Mouse (Mus musculus) midbrain, embryonic 16.5 days (tissue): Measurements from ENCODE around the gene Tmem254a. TPM values are rescaled to one million over a fixed set of nuclear protein-coding genes. Genes with fewer than 3 reads are reported as not detected.
"Not testable (repeated sequence)": the region's sequence is repeated elsewhere in the genome, so short reads cannot be mapped to it uniquely, and the experiment has no call there.

ENCODE experiments used
- ATAC-seq: fragments of 200-750 bp; cut with Nextera tagmentation; 2 replicates; pipeline ENCODE4 v1.8.0; 2017; ENCODE audit warnings: moderate TSS enrichment
- H3K27ac ChIP-seq: fragments of 300-500 bp; sonication (generic); 2 replicates; pipeline ENCODE4 v1.5.1; 2014; ENCODE audit warnings: mild to moderate bottlenecking, low read length, mixed read lengths
- H3K27me3 ChIP-seq: fragments of 300-500 bp; sonication (generic); 2 replicates; pipeline ENCODE4 v1.6.1; 2014; ENCODE audit warnings: low read depth, low read length, mixed read lengths; ENCODE audit not compliant: control insufficient read depth, insufficient read depth
- H3K36me3 ChIP-seq: fragments of 300-500 bp; sonication (generic); 2 replicates; pipeline ENCODE4 v1.6.1; 2014; ENCODE audit warnings: mild to moderate bottlenecking, low read length, moderate library complexity, mixed read lengths; ENCODE audit not compliant: control insufficient read depth, insufficient read depth
- H3K4me1 ChIP-seq: fragments of 300-500 bp; sonication (generic); 2 replicates; pipeline ENCODE4 v1.6.1; 2014; ENCODE audit warnings: mild to moderate bottlenecking, low read length, mixed read lengths; ENCODE audit not compliant: control insufficient read depth, insufficient read depth
- H3K4me2 ChIP-seq: fragments of 300-500 bp; sonication (generic); 2 replicates; pipeline ENCODE4 v1.6.1; 2014; ENCODE audit warnings: mild to moderate bottlenecking, low read length, mixed read lengths
- H3K4me3 ChIP-seq: fragments of 300-500 bp; sonication (generic); 2 replicates; pipeline ENCODE4 v1.5.1; 2014; ENCODE audit warnings: low read depth, mild to moderate bottlenecking, low read length, moderate library complexity, mixed read lengths
- H3K9ac ChIP-seq: fragments of 300-500 bp; sonication (generic); 2 replicates; pipeline ENCODE4 v1.6.1; 2014; ENCODE audit warnings: low read depth, low read length, mixed read lengths
- H3K9me3 ChIP-seq: fragments of 300-500 bp; sonication (generic); replicated peaks from 2 replicates; pipeline ENCODE4 v1.6.1; 2014; ENCODE audit warnings: mild to moderate bottlenecking, low read length, mixed read lengths; ENCODE audit not compliant: control insufficient read depth, poor library complexity, severe bottlenecking
- WGBS: fragments of 180-500 bp; shearing (Covaris S2); extraction: QIAGEN DNeasy Blood & Tissue Kit; methylation state at CpG from one replicate; pipeline ENCODE4 v1.1.7; 2014; 5-methylcytosine and 5-hydroxymethylcytosine counted together
- polyA plus RNA-seq: library from polyadenylated mRNA; unstranded; fragments of >200 nt; fragmentation: Nextera tagmentation; extraction: Ambion mirVana; gene quantifications from 2 replicates; pipeline ENCODE4 v1.2.1, GENCODE M21; 2015

Gene Tmem254a
- 6.5 and 8.1 TPM in 2 replicates for polyA plus RNA-seq

DNA sequence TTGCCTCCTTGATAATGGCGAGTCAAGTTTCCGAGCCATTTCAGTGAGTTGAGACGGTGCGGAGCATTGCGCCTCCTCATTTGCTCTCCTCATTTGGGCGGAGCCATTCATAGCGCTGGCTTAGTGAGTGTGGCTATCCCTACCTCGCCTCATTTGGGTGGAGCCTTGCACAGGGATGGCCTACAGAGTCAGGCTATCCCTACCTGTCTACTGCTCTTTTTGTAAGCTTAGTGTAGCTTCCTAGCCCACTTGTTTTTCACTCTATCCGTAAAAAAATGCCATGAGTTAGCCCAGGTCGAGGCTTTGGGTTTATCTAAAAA is at the start of gene Tmem254a:
Gene Tmem254a (minus strand): TSS at position 111 of the 320 bp plus-strand sequence.
- not testable (repeated sequence) for H3K4me1 ChIP-seq, H3K36me3 ChIP-seq, H3K27me3 ChIP-seq, H3K4me3 ChIP-seq, H3K9ac ChIP-seq, H3K9me3 ChIP-seq, H3K4me2 ChIP-seq, H3K27ac ChIP-seq
- no CpG with 5 or more reads among the region's 10 CpGs for WGBS
- peak; percentile 92 for ATAC-seq

DNA sequence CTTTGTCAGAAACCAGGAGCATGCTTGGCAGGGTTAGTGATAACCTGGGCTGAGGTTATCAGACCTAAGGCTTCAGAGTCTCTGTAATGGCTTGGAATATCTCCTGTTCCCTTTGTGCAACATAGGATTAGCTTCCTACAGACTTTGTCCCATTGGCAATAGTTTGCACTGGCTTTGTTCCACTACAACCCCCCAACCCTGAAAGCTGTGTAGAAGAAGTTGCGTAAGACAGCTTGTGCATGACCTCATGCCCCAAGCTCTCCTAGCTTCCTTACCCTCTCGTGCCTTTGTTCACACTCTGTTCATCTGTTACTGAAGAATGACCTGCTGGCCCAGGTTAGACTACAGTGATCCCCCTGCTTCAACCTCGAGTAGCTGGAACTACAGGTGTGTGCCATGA is 30.4 kb upstream of the Tmem254a start:
- H3K36me3 ChIP-seq, H3K9me3 ChIP-seq, H3K4me1 ChIP-seq, H3K9ac ChIP-seq, ATAC-seq, H3K27ac ChIP-seq, H3K4me2 ChIP-seq, H3K27me3 ChIP-seq, H3K4me3 ChIP-seq: not testable (repeated sequence)
- no CpG with 5 or more reads among the region's 3 CpGs for WGBS

DNA sequence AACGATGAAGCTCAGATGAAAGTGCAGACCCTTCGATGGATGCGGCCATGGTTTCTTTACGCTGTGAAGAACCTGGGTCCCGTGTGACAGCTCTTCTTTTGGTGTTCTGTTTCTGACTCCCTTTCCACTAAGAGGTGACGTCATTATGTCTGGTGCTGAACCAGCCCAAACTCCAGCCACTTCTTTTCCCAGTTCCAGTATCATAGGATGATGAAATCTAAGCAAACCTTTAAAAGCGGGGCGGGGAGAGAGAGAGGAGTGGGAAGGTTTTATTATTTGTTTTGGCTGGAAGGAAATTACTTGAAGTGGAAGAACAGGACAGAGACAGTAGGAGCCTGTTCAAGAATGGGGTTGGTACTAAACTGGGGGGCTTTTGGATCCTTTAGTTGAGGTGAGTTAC is 10.5 kb upstream of the Tmem254a start, which contains the start of gene Cphx1:
Gene Cphx1 (plus strand): TSS at position 301 of the 400 bp plus-strand sequence.
- not testable (repeated sequence) for H3K9me3 ChIP-seq, H3K27ac ChIP-seq, H3K4me3 ChIP-seq, H3K4me1 ChIP-seq, ATAC-seq, H3K27me3 ChIP-seq, H3K9ac ChIP-seq, H3K4me2 ChIP-seq, H3K36me3 ChIP-seq
- no CpG with 5 or more reads among the region's 8 CpGs for WGBS

DNA sequence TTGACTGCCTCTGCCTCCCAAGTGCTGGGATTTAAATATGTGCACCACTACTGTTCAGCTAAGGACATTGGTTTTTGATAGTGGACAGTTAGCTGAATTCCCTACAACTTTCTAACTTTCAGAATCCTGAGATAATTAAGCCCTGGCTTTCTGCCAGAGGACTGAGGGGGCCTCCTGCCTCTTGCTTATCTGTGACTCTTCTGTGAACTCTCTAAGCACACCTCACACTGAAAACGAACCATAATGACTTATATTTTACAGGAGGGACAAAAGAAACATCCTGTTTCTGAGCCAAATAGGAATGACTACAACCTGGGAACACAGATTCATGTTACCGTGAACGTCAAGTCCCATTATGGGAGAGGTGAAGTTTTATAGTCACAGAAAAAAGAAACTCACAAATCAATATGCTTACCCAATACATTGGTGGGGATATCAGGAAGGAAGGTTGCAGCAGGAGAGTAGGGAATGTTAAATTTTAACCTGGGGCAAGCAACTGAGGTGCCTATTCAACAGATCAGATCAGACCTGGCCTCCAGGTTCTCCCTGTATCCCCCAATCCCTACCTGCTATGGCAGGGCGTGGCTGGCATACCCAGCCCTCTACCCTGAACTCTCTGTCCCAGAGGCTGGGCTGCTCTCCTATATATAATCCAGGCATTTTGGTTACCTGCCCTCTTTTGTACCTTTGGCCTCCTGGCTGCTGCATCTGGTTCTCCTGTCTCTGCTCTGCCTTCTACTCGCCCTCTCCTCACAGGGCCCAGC is 9.6 kb upstream of the Tmem254a start:
- ATAC-seq: not testable (repeated sequence)
- no CpG with 5 or more reads among the region's 5 CpGs for WGBS

DNA sequence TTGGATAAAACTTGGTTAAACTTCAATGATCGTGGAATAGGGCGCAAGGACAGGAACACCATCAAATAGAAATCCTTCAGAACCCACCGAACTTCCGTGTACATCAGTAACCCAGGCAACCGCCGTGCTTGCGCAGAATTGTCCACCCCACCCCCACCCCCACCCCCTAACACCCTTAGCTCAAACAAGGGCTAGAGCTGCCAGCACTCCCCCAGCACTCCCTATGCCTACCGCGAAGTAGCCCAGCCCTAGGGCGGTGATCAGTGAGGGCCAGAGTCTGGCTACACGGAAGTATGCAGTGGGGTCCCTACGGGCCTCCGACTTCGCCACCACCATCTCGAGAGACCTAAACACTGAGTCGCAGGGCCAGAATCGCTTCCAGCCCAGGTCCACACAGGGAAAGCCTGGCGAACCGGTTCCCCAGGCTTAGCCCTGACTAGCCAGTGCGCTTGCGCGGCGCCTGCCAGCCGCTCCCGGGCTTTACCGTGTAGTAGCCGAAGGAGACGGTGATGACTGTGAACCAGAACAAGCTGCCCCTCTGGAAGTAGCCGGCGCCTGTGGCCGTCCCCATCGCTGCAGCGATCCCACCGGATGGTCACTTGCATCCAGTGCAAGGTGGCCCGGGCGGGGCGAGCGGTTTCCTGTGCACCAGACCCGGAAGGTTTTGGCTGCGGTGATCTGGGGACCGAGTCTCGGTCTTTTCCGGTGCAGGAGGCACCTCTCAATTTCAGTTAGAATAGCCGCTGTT is 484 bp downstream of the Tmem254a start:
- H3K27me3 ChIP-seq, H3K4me1 ChIP-seq, H3K9ac ChIP-seq, H3K9me3 ChIP-seq, H3K4me3 ChIP-seq, H3K27ac ChIP-seq, H3K4me2 ChIP-seq, H3K36me3 ChIP-seq: not testable (repeated sequence)
- WGBS: no CpG with 5 or more reads among the region's 44 CpGs
- ATAC-seq: peak; percentile 92

More for the DNA sequence above, 9.6 kb upstream of the Tmem254a start:
- not testable (repeated sequence) for H3K4me2 ChIP-seq, H3K9me3 ChIP-seq, H3K9ac ChIP-seq, H3K4me1 ChIP-seq, H3K27me3 ChIP-seq, H3K27ac ChIP-seq, H3K4me3 ChIP-seq, H3K36me3 ChIP-seq

DNA sequence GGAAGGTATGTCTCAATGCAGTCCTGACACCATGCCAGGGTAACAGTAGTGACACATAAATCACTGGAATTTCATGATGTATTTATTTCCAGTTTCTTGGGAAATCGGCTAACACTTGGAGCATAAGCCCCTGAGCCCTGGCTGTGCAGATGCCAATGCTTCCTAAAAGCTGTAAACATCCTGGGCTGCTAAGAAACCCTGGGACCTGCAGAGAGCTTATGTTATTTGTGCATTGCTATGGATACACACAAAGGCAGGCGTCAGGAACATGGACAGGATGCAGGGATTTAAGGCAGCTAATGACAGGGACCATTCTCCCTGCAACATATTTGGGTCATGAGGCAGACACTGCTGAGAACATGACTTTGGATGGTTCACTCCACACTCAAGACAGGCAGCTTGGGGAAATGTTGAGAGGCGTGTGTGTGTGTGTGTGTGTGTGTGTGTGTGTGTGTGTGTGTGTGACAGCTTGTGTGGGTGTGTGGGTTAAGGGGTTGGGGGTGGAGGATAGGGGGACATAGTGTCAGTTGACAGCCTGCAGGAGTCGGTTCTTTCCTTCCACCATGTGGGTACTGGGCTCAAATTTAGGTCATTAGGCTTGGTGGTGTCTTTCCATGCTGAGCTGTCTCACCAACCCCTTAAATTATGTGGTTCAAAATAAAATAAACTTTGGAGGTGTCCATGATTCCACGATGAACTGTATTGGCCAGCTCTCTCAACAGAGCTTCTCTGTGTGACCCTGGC is 8.9 kb downstream of the Tmem254a start:
- no CpG with 5 or more reads among the region's 5 CpGs for WGBS
- not testable (repeated sequence) for H3K27ac ChIP-seq, H3K4me3 ChIP-seq, H3K9ac ChIP-seq, H3K9me3 ChIP-seq, ATAC-seq, H3K27me3 ChIP-seq, H3K4me2 ChIP-seq, H3K36me3 ChIP-seq, H3K4me1 ChIP-seq

DNA sequence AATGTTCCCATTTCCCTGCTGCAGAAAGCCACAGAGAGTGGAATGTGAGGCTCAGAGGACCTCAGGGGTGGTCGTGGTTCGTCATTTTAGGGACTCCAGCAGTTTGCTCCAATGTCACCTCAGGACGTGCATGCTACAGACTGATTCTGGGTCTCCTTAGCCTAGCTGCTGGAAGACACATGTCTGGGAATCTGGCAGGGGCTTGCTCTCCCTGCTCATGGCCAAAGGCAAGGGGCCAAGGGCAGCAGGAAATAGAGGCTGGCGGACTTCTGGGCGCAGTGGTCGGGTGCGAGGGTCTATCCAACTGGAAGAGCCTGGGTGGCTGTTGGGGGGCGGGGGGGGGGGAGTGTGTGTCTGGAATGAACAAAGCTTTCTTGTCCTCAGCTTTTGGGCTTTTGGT is 18.5 kb downstream of the Tmem254a start:
- ATAC-seq, H3K9me3 ChIP-seq, H3K9ac ChIP-seq, H3K36me3 ChIP-seq, H3K27ac ChIP-seq, H3K27me3 ChIP-seq, H3K4me2 ChIP-seq, H3K4me1 ChIP-seq, H3K4me3 ChIP-seq: not testable (repeated sequence)
- no CpG with 5 or more reads among the region's 8 CpGs for WGBS

DNA sequence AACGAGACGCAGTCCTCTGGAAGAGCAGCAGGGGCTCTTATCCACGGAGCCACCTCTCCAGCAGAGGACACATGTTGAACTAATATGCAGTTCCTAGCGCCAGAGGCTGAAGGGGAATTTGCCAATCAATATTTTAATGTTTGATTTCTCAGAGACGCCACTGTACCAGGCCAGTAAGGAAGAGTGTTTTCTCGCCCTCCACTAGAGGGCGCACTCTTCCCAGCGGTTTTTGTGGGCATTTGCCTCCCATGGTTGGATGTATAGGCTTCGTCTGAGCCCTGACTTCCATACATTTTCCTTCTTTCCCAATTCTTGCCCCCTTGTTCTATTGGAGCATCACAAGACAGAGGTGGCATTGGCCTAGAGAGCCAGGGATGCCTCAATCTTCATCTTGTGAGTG is 20.2 kb downstream of the Tmem254a start:
- not testable (repeated sequence) for H3K4me2 ChIP-seq, H3K36me3 ChIP-seq, H3K9ac ChIP-seq, H3K27me3 ChIP-seq, H3K4me1 ChIP-seq, H3K27ac ChIP-seq, ATAC-seq, H3K9me3 ChIP-seq, H3K4me3 ChIP-seq
- no CpG with 5 or more reads among the region's 9 CpGs for WGBS

DNA sequence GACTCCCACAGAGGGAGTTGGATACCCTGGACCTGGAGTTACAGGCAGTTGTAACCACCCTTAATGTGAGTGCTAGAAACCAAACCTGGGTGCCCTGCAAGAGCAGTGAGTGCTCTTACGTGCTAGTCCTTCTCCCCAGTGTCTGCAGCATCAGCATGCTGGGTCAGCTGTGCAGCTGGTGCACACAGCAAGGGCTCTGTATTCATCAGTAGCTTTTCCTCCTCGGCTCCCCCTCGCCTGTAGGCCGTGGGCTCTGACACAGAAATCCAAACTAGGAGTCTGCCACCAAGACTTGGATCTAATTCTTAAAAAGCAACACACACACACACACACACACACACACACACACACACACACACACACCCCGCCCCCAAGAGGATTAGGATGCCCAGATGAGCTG is 22.2 kb downstream of the Tmem254a start:
- not testable (repeated sequence) for H3K9me3 ChIP-seq, H3K4me3 ChIP-seq, H3K9ac ChIP-seq, ATAC-seq, H3K4me2 ChIP-seq, H3K36me3 ChIP-seq, H3K27ac ChIP-seq, H3K27me3 ChIP-seq, H3K4me1 ChIP-seq
- WGBS: no CpG with 5 or more reads among the region's 5 CpGs
